Mouse (Mus musculus): ENCODE results near the gene Ddx42.
A peak's percentile ranks its signal among the peaks of the same experiment; 100 is the strongest.
"Not testable (repeated sequence)": the region's sequence is repeated elsewhere in the genome, so short reads cannot be mapped to it uniquely, and the experiment has no call there.

The Ddx42 gene

DNA sequence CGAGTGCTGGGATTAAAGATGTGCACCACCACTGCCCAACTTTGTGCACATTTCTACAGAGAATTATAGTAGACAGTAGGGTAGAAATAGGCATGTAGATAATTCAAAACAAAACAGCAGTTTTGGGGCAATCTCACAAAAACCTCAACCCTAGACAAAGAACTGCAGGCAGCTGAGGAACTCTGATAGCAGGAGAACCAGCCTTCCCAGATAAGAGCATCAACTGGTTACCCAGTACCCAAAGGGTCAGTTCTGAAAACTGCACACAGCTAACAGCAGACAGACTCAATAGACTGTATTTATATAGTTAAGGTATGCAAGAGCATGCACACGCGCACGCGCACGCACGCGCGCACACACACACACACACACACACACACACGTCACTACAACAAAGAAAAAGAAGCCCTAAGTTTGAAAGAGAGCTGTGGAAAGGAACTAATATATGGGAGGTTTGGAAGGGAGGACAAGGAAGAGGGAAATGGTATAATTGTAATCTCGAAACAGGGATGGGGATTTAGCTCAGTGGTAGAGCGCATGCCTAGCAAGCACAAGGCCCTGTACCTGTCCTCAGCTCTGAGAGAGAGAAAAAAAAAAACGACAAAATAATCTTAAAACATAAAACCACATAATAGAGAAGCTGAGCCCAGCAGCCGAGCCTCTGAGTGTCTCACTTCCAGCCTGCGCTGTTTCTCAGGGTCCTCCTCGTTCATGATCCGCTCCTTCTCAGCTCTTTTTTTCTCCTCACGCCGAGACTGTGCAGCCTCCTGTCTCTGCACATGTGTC lies 15.2 kb upstream of the Ddx42 start:
- DNase-seq: no peak

DNA sequence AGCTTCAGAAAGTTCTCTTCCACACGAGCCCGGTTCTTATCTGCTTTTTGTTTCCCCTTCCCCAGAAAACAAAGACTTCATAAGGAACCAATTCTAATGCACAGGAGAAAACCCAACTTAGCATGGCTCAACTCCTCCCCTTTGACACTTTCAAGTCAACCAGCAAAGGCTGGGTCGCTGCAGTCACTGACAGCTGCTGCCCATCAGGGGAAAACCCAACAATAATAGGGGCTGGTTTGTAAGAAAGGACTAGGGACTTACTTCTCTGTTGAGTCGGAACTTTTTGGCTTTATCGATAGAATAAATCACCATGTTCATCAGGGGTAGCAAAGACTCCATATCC lies 14.6 kb upstream of the Ddx42 start, which contains the start of gene Strada:
Gene Strada (minus strand): TSS at position 46 of the 343 bp plus-strand sequence.
- DNase-seq: no peak

DNA sequence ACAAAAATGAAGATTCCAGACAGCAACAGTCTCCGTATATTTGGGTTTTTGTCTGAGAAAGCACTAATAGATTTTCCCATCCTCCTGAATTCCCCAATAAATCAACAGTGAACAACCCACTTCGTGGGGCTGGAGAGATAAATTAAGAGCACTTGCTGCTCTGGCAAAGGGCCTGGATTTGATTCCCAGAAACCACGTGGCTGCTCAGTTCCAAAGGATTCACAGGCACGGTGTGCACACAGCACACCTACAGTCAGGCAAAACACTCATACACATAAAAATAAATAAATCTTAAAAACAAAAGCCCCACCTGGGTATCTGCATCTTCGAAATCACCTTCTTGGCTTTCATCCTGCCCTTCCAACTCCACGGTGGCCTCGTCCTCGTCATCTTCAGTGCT lies 4.0 kb upstream of the Ddx42 start:
- DNase-seq: no peak

DNA sequence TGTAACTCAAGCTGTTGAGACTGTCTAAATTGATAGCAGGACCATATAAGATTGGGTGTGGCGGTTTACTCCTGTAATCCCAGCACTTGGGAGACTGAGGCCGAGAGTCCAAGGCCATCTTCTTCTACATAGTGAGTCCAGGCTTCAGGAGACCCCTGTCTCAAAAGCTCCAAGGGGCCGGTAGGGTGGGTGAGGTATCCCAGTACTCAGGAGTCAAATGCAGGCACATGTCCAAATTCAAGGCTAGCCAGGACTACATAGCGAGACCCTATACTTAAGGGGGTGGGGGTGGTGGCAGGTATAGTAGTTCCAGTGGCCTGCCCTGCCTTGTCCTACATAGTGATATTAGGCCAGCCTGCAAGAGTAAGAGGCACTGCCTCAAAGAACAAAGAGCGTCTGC lies 1.9 kb upstream of the Ddx42 start:
- peak in 1 of 2 experiments; percentile 32 for DNase-seq

DNA sequence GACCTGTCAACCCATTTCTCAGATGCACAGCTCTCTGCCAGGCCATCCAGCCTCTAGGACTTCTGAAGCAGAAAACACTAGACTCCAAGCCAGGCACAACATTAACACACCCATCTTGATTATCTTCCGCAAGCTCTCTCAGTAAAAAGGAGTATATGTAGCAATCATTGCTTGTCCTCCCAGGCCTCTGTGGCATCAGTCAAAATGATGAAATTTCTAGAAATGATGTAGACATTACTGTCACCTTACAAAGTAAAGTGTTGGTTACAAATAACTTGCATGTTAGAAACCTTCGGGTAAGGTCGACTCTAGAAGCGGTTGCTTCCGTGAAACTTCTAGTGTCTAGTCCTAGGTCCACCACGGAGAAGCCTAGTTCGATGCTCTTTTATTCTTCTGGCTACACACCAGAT lies 1.3 kb upstream of the Ddx42 start:
- DNase-seq: peak in 1 of 2 experiments; percentile 12

DNA sequence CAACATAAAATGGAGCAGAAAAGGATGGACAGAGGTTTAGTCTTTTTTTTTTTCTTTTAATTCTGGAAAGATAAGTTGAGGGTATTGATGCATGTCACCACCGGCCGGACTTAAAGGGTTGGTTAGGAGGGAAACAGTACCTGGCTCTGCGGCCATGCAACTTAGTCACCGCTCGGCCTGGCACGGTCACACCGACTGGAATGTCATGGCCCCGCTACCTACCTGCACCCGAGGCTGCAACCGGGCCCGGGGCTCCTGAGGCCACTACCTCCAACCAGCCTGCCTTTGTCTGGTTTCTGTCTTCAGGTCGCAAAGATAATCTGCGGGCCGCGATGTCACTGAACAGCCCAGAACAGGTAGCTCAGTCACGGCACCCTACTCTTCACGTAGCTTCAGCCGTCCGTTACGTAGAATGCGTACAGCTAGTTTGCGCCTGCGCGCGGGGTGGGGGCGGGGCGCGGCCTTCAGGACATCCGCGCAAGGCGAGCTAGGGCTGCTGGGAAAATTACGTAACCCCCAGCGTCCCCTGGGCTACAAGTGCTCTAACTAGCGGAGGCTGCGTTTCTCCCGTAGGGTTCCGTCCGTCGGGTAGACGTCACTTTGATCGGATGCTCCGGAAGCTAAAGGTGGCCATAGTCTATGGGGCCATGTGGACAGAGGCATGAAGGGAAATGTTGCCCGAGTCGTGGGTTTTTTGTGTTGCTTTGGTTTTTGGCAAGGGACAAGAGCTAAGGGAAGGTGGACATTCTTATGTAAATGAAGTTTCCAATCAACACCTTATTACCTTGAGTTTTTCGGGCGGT lies 598 bp upstream of the Ddx42 start, which contains the start of gene Ccdc47:
Gene Ccdc47 (minus strand): TSS at position 418 of the 803 bp plus-strand sequence.
- peak; percentile 96 to 98 for DNase-seq

DNA sequence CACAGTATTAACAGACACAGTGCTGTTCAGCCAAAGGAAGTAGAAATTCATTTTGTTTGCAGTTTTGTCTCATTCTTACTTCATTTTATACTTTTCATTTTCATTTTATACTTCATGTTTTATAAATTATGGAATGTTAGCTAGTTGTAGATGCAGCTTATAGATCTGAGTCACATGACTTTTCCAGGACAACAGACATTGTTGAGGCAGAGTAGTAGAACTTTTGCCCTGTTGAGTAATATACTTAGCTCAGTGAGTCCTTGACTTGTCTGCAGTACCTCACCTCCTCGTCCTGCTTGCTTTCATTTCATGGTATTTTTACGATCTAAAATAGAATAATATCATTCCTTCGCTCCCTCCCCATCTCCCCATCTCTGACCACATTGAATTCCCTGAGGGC lies 3.9 kb downstream of the Ddx42 start:
- no peak for DNase-seq

DNA sequence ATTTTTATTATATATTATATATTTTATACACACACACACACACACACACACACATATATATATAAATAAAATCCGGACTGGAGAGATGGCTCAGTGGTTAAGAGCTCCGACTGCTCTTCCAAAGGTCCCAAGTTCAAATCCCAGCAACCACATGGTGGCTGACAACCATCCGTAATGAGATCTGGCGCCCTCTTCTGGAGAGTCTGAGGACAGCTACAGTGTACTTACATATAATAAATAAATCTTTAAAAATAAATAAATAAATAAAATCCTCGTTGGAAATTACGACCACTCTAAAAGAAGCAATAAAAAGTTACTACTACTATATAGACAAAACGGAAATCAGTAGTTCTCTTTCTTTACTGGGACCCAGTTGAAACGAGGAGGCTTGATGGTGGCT lies 17.3 kb downstream of the Ddx42 start:
- DNase-seq: not testable (repeated sequence)

DNA sequence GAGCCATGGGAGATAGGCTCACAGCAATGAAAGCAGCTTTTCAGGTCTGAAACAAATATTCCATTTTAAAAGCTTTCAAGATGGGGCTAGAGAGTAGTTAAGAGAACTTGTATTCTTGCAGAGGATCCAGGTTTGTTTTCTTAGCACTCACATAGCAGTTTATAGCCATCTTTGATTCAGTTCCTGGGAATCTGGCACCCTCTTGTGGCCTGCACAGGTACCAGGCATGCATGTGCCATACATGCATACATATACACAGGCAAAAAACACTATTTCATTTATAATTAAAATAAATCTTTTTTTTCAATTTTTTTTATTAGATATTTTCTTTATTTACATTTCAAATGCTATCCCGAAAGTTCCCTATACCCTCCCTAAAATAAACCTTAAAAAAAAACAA lies 30.1 kb downstream of the Ddx42 start:
- peak in 1 of 2 experiments; percentile 24 for DNase-seq

DNA sequence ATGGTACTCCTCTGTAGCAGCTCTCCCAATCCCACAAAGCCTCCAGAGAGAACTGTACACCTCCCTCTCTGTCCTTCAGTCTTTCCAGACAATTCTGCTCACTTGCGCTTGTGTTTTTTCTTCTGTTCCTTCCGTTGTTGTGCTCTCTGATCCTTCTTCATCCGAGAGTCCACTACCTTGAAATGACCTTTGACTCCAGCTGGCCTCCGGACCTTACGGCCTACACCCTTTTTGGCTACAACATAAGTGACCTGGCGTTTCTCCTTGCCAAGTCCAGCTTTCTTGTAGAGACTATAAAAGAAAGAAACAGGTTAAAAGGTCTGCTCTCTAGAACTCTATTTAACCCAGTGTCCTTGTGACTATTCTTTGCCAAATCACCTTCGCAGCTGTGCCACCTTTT lies 32.6 kb downstream of the Ddx42 start:
- no peak for DNase-seq

DNA sequence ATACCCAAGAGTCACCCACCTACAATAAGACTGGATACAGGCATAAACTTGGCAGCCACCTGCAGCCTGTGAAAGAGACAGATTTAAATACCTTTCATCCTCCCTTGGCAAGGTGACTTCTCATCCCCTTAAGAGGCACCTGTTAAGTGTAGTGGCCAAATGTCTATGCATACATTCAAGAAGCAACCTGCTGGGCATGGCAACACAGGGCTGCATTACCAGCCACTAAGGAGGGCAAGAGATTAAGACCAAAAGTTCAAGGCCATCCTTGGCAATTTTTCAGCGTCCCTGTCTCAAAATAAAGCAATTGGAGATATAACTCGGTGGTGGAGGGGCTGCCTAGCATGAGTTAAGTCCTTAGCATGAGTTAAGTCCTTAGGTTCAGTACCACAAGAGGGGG lies 38.0 kb downstream of the Ddx42 start:
- peak in 1 of 2 experiments; percentile 29 for DNase-seq

DNA sequence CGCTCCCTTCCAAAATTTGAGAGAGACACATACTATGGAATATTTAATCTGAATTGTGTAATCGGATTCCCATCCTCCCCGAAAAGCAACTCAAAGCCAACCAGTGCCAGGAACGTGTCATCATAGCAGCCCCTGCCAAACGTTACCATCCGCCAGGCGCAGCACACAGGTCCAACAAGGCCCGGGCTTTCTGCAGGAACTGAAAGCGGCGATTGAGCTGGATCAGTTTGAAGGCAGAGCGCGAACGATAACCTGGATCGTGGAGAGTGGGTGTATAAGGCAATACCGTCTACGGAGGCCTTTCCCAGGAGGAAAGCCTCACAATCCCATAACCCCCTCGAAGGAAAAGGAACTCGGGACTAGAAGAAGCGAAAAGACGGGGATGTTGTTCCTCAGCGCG lies 38.4 kb downstream of the Ddx42 start:
- peak in 1 of 2 experiments; percentile 47 for DNase-seq

DNA sequence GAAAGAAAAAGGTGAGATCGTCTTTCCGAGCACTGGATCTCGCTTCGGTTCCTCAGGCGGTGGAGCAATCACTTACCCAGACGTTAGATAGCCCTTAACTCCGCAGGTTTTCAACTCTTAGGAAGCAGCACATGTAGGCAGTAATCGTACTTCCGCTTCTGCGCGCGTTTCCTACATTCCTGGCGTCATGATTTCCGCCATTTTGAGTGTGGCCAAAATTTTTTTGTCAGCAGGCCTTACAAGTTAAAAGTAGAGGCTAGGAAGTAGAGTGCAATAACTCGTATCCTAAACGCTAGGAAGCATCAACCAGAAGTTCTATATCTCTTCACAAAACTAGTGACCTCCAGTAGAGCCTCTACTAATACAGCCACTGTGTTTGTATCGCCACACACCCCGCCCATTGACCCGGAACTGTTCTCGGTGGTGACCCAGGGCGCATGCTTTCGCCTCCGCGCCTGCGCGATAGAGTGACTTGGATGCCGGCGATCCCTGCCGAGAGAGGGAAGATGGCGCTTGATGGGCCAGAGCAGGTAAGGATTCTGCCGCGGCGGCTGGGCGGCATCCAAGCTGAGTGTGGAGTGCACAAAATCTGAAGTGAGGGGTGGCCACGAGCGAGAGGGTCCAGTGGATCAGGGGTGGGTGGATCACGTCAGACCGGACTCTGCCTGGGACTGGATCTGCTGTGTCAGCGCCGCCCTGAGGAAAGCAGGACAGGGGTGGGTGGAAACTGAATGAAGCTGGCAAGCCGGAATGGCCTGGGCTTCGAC lies 39.1 kb downstream of the Ddx42 start, which contains the start of the genes Ftsj3 and Psmc5:
Gene Ftsj3 (minus strand): TSS at position 395 of the 767 bp plus-strand sequence.
Gene Psmc5 (plus strand): TSS at position 470 of the 767 bp plus-strand sequence.
- DNase-seq: peak; percentile 99 to 100

DNA sequence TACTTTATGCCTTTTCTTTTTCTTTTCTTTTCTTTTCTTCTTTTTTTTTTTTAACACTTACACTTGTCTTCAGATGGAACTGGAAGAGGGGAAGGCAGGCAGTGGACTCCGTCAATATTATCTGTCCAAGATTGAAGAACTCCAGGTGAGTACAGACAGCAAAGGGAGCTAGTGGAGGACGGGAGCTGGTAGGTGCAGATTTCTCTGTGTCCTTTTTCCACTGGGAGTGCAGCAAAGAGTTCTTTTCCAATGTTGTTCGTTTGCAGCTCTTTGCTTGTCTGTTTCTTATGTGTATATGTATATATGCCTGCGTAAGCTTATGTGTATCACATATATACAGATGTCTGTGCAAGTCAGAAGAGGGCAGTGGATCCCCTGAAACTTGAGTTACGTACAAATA lies 40.0 kb downstream of the Ddx42 start:
- peak; percentile 71 to 75 for DNase-seq

DNA sequence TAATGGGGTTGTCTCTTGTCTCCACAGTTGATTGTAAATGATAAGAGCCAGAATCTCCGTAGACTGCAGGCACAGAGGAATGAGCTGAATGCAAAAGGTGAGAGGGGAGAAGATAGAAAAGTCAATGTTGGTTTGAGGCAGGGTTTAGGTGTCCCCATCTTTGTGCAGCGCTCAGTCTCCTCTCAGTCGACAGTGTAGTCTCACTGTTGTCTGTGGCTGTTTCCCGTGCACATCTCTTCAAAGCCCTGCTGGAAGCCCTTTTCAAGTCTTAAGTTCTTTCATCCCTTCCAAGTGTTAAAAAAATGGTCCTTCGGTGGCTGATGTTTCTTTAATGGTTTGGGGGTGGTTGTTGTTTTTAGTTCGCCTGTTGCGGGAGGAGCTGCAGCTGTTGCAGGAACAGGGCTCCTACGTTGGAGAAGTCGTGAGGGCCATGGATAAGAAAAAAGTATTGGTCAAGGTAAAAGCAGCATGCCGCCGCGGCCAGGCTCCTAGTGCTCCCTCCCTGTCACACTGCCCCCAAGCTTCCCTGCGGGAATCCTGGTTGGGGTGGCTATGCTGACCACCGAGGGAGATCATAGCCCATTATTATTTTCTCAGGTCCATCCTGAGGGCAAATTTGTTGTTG lies 44.2 kb downstream of the Ddx42 start:
- DNase-seq: peak in 1 of 2 experiments; percentile 11

DNA sequence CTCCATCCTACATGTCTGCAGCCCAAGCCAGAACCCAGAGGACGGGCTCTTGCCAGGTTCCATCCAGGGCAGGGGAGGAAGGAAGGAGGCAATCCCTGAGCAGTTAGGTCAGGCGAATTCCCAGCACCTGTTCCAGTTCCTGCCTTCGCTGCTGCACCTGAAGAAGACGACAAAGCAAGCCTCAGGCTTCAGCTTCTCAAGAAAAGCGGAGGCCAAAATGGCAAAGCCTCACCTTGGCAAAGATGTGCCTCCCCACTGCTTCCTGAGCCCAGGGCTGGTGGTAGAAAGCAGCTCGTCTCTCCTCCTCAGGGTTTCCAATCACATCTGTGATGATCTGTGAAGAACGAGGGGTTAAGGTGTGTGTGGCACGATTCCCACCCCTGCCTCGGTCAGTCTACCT lies 47.2 kb downstream of the Ddx42 start:
- peak; percentile 45 to 50 for DNase-seq

DNA sequence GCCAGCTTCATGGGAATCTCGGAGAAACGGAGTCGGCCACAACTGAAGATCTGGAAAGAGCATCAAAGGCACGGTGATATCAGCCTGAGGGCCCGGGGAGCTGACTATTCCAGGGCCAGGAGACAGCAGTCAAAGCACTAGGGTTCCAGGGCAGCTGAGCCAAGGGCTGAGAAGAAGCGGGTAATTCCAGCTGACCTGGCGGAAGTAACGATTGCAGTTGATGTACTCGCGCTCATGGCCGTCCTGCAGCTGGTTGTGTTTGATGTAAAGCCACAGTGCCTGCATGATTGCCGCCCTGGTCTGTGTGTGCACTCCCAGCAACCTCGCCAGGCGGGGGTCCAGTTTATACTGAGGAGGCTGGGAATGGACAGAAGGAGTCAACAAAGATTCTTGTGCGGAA lies 48.3 kb downstream of the Ddx42 start:
- DNase-seq: peak in 1 of 2 experiments; percentile 28

DNA sequence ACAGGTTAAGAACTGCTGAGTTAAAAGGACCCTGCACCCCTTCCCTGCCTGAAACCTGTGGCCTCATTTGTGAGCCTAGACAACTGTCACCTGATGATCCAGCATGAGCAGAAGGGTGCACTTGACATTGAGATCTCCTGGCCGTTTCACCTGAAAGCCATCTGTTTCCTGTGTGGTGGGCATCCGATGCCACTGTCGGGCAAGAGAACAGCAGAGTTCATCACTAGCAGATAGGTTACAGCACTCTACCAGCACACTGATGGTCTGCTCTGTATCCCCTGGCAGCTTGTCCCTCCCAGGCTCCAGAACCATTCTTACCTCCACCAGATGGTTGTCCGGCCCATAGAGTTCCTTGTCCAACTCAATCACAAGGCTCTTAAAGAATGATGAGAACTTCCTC lies 48.8 kb downstream of the Ddx42 start:
- DNase-seq: peak in 1 of 2 experiments; percentile 14

DNA sequence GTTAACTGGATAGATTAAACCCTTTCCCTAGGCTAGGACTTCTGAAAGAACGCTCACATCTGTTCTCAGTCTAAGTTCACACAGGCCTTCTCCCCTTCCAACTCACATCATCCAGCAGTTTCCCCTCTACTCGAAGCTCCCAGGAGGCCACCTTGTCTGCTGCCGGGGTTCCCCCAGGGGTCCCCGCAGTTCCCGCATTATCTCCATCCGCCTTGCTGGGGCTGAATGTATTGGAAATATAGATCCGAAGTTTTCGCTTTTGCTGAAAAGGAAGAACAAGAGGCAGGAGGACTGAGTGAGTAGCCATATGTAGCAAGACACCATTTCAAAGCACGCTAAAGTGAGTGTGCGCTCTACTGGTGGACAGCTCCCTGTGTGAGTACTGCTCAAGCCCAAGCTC lies 49.7 kb downstream of the Ddx42 start:
- DNase-seq: peak in 1 of 2 experiments; percentile 23

DNA sequence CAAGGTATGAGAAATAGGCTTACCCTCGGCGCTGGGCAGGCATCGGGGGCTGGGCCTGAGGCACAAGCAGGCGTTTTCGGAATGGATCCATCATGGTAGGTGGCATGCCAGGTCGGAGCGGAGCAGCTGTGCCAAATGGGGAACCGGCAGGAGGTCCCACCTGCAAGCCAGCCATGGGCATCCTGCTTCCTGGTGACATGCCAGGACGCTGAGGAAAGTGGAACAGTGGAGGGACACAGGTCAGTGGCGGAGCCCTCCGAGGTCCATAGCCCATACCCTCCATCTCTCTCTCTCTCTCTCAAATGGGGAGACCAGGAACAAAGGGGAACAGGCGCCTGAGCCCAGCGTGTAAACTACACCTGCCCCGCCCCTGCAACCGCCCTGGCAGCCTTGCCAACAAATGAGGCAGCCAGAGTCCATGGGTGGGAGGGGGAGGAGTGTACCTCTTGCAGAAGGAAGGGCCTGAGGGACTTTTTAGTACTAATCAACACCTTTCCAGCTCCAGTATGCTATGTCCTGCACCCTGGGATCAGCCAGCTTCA lies 50.7 kb downstream of the Ddx42 start:
- DNase-seq: peak; percentile 91 to 93

DNA sequence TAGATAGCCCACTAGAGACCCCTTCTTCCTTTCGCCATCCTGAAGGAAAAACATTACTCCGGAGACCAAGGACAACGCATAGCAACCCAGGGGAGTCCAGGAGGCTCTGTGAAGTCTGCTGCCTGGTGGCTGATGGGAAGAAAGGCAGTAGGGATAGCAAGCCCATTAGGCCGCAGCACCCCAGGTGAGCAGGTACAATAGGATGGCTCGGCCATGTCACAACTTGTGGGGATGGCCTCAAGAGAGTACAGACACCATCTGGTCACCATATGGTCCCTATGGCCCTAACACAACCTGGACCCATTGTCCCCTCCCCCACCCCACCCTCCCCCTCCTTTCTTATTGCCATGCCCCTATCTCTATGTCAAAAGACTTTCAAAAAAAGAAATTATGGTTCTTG lies 51.1 kb downstream of the Ddx42 start:
- peak; percentile 71 to 73 for DNase-seq

All from cerebellum, postnatal 10 days (tissue).